Mouse (Mus musculus) retina, embryonic 14.5 days (tissue): ENCODE data around the gene Gtf2i.

ENCODE experiments used
- DNase-seq: peaks from one replicate; pipeline ENCODE4 v3.0.0-alpha.2; 2015; ENCODE audit warnings: low spot score

Gene Gtf2i

DNA sequence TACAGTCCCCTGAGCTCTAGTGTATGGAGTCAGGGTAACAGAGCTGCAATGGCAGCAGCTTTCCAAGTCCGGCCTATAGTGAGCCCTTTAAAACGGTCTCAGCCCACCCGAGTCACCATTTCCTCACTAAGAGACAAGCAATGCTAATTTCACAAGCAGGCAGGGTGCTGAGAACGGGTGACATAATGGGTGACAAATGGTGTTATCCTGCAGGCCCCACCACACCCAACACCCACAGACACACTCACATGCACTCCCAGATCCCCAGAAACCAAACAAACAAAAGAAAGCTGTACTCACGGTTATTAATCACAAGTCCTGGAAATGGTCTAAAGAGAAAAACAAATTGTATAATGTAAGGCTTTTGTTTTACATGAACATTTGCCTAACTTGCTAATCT, 72.7 kb downstream of the Gtf2i start:
- no peak for DNase-seq

DNA sequence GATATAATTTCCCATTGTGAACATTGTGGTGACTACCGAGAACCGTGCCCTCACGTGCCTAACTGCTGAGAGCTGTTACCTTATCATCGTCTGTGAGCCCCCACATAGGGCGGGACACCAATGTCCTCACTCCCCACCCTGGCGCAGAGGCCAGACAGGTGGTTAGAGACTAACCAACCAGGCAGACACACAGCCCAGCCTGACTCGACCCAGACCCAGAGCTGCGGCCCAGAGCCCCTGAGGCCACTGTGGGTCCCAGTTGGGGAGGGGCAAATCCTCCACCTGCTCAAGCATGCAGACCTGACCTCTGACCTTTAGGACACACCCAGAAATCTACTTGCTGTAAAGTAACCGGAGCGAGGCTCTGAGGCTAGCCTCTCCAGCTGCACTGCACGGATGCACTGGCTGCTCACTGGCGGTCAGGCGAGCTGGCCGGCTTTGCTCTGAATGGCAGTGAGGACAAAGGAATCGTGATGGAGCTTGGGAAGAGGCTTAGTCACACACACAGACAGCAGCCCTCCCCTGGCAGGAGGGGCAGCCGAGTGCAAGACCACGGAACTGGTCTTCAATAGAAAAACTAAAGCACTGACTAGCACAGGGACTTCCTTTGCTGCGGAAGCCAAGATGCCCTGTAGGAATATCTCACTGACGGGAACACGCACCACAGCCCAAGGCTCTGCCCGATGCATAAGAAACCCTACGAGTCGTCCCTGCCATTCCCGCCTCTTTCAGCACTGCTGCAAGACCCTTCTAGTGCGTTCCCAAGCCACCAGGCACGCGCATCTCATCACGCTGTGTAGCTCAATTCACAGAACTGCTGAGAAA, 76.4 kb downstream of the Gtf2i start:
- DNase-seq, result peak; percentile 56

DNA sequence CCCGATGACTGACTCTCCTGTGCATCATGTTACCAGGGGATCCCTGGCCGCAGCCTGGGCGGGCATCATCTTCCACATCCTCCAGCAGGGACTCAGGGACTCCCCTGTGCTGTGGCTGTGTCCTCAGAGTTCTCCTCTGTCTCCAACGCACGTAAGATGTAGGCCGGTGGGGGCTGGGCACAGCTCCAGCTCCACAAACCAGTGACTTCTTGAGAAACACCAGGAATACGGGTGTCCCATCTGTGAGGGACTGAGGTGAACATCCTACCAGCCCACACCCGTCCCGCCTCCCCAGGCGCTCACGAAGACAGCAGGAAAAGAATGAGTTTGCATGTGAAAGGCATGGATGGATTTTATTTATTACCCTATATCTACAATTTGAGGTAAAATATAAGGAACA, 77.1 kb downstream of the Gtf2i start:
- DNase-seq, result no peak

DNA sequence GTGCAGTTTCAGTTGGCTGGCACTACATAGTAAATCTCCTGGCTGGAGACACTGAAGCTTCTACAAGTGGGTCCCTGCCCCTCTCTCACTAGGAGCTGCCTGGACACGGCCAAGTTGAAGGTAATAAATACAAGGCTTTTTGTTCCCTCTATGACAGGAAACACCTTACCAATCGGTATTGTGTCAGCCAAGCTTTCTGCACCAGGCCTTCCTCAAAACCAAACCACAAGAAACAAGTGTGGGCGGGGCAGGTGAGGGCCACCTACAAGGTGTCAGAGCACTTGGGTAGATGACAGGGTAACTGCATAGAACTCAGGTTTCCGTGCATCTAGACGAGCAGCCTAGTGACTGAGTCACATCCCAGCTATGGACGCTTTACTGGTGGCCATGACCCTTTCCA, 77.8 kb downstream of the Gtf2i start:
- no peak for DNase-seq

DNA sequence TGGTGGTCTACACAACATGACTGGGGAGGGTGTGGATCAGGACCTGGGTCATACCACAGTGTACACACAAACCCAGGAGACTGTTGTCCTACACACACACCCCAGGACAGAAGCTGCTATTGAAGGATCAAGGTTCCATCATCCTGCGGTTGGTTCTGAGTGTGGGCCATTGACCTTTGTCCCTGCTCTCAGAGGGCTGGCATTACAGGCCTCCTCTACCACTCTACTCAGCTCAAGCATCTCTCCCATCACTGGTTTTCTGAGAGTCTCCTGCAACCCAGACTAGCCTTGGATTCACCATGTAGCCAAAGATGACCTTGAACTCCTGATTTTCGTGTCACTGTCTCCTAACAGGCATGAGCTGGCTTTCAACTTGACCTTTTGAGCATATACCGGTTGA, 78.3 kb downstream of the Gtf2i start:
- no peak for DNase-seq

DNA sequence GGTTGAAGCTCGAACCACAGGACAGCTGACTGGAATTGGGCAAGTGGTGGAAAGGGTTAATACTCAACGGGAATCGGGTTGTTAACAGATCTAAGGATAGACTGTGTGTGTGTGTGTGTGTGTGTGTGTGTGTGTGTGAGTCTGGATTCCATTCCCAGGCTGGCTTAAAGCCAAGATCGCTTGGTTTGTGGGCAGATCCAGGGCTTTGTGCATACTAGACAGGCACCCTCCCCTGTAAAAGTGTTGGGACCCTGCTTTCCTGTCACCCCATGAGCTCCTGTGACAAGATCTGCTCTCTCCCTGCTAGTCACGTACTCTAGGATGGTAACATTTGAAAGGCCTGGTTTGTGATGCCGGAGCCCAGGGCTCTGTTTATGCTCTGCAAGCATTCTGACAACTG, 79.4 kb downstream of the Gtf2i start:
- DNase-seq, result no peak

DNA sequence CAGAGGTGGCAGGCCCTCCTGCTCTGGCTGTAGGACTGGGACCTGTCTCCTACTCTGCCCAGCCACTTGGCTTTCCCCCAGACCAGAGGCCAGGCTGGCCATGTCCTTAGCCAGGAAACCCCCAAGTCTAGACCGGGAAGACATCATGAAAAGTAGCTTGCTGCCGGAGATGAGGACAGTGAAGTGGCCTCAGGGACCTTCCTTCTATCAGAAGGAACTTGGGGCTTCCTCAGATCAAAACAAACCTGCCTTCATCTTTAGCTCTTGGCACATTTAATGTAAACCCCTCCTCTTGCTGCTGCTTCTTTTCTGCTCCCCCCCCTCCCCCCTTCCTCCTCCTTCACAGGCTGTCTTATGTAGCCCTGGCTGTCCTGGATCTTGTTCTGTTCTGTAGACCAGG, 80.4 kb downstream of the Gtf2i start:
- DNase-seq, result no peak

DNA sequence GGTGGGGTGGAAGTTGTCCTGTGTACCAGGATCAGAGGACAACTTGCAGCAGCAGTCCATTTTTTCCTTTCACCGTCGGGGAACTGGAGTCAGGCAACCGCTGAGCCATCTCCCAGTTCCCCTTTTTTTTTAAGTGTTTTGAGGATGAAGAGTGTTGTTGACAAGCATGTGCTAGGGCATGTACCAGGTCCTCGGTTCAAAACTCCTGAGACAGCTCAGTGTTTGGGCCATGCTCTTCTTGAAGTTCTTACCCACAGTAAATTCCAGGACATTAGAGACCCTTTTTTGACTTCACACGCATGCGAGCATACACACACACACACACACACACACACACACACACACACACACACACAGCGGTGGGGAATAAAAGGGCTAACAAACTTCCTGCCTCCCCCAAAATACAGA, 81.3 kb downstream of the Gtf2i start:
- no peak for DNase-seq

DNA sequence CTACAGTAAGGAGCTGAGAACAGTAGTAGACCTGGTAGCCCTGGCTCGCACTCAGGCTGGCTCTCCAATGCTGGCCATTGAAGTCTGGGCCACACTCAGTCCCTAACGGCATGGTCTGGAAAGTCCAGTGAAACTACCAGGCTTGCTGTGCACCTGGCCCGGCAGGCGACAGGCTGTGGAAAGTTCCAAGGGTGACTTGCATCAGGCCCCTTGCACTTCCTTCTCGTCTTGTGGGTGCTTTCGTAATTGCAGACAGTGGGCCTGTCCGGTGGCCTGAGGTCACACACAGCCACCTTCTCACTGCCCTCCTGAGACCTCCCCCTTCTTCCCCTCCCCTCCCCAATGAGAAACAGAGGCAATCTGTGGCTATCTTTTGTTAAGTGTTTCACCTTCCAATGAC, 82.0 kb downstream of the Gtf2i start:
- no peak for DNase-seq

DNA sequence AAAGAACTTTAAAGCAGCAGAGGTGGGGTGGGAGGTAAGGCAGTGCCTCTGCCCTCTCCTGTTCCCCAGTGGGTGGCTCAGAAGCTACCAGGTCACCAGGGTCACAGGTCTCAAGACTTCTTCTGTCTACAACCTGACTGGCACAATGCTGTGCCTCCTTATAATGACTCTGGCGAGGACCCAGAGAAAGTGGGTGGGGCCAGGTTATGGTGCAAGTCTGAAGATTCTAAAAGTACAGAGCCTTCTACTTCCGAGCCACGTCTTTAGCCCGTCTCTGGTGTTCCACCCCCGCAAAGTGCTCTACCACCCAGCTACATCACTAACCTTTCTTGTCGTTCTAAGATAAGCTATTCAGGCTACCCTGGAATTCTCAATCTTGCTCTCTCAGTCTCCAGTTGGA, 82.4 kb downstream of the Gtf2i start:
- DNase-seq, result no peak

DNA sequence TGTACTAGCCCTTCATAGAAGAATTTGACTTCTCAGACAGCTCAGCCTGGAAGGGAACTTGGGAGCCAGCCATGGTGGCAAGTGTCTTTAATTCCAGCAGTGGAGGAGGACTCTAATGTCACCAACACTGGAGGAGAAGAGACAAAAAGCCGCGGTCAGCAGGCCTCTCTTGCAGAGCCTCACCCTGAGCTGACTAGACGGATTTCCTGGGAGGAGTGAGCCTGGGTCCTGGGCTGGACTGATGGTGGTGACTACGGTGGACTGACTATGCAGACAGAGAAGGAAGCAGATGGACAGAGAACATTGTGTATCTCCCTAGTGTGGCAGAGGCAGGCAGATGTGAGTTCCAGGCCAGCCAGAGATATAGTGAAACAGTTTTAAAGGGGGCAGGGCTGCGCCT, 83.2 kb downstream of the Gtf2i start:
- DNase-seq, result no peak

DNA sequence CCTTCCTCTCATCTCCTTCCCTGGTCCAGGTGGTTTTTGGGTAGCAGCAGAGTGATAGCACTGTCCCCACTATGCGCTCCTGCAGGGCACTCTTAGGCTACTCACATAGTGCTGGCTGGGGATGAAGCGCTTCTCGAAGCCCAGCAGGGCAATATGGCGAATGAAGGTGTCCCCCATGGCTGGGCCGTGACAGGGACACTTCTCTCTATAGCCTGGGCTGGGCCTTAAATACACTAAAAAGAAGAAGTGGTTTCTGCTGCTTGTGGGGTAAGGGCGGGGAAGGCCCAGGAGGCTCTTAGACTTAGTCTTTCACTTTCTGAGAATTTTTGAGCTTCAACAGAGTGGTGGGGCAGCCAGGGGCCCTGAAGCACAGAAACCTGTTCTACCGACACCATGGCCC, 85.2 kb downstream of the Gtf2i start, which contains the start of gene Ncf1:
TSS of gene Ncf1 (minus strand) at position 235 of the 400 bp plus-strand sequence.
- DNase-seq, result no peak

DNA sequence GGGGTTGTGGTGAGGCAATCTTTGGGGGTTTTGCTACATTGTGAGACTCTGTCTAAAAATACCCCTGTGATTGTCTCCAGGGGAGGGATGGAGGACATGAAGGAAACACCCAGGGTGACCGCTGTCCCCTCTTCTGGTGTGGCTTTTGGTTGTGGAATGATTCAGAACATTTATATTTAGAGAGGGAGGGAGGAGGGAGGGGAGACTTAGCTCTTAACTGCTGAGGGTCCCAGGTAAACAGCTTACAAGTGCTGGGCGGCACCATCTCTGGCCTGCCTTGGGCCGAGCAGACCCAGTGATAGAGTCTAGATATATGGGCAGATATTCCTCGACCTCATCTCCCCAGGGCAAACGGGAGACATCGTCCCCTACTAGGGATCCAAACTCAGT, 86.3 kb downstream of the Gtf2i start:
- no peak for DNase-seq

DNA sequence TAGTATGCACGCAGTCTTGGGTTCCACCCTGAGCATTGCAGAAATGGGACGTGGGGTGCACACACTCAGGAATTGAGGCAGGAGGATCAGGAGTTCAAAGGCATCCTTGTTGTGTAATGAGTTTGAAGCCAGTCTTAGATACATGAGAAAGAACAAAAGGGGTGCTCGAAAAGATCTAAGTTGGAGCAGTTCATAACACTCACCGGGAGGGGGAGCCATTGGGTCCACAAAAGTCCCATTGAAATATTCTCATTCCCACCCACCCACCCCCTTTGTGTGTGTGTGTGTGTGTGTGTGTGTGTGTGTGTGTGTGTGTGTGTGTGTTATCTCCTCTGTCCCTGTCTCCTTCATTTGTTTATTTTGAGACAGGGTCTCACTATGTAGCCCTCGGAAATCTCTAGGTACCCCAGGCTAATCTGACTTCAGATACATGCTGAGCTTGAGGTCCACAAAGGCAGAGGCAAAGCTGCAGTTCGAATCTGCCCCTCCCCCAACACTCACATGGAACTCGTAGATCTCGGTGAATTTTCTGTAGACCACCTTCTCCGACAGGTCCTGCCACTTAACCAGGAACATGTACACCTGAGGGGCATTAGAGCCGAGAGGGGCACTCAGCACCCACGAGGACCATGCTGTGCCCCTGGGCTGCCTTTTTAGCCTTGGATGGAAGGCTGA, 86.8 kb downstream of the Gtf2i start:
- DNase-seq, result peak; percentile 79

DNA sequence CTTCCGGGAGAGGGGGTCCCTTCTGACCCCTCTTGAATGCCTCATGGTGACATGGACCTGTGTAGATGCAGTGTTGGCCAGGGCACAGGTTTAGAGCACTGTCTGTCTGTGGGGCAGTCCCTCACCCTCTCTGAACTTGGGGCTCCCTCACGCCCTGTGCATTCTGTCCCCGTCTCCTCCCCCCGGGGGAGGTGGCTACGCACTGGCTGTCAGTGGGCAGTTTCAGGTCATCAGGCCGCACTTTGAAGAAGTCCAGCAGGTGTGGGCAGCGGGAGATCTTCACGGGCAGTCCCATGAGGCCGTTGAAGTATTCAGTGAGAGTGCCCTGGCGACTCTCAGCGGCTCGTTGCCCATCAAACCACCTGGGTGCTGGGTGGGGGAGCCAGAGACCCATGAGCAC, 87.6 kb downstream of the Gtf2i start:
- no peak for DNase-seq

DNA sequence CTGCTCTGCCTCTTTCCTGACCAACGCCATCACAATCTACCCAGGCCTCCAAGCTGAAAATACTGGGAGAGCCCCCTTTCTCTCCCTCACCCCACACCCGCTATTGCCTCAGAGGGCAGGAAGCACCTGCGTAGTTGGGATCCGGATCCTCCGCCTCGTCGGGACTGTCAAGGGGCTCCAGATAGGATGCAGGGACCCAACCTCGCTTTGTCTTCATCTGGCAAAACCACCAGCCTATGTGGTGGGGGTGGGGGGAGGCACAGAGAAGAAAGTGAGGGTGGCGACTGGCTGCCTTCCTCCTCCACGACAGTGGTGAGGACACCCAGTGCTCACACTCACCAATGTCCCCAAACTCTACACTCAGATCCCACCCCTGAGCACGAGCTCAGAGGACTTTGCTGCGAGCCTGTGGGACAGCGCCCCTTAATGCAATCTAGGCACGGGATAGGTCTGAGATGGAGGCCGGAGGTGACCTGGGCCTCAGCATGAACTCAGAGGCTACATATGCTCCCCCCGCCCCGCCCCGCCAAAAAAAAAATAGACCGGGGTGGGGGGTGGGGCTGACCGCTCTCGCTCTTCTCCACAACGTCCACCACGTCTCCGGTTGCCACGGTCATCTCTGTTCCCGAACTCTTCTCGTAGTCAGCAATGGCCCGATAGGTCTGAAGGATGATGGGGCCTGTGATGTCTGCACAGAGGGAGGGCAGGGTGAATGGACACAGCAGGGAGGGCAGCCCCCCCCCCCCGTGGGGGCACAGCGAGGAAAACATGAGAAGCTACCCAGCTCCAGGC, 89.3 kb downstream of the Gtf2i start:
- DNase-seq, result no peak

DNA sequence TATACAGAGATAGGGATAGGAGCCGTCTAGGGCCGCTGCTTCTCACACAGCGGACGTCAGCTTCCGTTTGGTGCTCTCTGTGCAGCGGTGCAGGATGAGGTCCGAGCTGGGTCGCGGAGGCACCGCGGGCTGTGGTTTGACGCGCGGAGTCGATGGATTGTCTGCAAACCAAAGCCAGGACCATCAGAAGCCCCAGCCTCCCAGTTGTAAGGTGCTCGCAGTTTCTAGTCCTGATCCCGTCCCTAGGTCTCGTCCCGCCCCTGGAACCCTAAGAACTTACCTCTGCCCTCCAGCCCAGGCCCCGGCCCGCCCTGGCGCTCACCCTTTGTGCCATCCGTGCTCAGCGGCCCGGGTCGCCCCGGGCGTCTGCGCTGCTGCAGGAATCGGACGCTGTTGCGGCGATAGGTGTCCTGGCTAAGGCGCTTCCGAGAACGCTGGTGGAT, 92.8 kb downstream of the Gtf2i start:
- peak; percentile 38 for DNase-seq

DNA sequence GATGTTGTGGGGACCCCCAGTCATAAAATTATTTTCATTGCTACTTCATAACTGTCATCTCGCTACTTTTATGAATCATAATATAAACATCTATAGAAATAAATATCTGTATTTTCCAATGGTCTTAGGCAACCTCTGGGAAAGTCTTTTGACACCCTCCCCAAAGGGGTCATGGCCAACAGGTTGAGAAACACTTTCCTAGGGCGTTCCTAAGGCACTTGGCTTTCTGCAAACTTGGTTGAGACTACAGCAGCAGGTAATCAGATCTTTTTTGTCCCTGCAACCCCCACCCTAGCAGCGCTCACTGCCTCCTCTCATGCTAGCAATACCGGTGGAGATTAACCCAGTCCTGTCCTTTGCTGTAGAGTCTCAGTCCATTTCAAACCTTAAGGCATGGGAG, 93.3 kb downstream of the Gtf2i start:
- no peak for DNase-seq

DNA sequence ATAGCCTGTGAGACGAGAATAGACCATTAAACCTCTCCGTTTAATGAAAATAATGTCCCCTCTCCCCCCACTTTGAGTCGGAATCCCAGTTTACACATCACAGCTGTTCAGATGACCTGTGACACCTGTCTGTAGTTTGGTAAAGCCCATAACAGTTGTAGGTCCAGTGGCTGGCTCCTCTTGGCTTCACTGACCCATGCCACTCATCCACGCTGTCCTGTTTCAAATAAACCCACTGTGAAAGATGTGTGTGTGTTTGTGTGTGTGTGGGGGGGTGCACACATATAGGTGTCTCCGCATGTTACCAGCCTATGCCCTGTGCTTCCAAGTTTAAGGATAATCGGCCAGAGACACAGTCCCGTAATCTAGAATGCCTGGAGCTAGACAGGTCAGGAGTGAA, 96.7 kb downstream of the Gtf2i start:
- no peak for DNase-seq

DNA sequence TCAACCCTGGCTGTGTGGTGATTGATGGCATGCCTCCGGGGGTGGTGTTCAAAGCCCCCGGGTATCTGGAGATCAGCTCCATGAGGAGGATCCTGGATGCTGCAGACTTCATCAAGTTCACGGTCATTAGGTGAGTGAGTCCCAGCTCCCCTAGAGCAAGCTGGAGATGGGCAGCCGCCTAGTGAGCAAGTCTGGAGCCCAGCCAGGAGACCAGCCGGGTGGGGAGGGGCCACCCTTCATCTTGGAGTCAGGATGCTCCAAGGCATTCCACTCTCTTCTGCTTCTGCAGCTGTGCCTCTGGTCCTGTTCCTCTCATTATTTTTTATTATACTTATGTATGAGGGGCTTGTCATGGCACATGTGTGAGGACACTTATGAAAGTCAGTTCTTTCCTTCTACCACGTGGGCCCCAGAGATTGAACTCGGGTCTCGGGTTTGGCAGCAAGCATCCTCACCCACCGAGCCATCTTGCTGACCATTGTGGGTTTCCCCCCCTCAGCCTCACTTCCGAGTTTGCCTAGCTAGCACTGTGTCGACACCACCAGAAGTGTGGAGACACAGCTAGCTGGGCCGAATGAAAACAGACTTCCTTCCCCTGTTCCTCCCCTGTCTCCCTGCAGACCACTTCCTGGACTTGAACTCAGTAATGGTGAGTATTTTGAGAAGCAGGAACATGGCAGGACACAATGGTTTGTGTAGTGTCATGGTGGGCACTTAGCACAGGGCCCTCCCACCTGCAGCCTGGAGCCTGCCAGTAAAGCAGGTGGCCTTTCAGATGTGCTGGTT, 100.3 kb downstream of the Gtf2i start:
- DNase-seq, result no peak

DNA sequence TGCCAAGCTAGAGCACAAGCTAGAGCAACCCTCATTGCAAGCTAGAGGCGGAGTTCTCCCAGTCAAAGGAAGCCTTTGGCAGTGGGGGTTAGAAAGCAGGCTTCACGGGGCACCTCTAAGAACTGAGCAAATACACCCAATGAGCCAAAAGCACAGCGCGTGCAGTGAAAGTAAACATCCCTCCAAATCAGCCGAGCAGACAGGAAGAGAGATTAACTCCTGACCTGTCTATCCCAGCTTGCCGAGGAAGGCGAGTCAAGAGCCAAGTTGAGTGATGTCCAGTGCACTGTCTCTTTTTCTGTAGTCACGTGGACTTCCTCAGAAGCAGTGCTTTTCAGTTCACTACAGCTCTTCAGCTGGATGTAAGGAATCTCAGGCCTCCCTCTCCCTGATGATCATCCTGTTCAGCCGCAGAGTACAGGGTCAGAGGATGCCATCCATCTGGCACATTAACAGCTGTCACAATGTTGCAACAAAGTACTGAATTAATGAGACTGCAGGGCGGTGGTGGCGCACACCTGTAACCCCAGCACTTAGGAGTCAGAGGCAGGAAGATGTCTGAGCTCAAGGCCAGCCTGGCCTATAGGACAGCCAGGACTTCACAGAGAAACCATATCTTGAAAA, 104.5 kb downstream of the Gtf2i start:
- DNase-seq, result no peak

DNA sequence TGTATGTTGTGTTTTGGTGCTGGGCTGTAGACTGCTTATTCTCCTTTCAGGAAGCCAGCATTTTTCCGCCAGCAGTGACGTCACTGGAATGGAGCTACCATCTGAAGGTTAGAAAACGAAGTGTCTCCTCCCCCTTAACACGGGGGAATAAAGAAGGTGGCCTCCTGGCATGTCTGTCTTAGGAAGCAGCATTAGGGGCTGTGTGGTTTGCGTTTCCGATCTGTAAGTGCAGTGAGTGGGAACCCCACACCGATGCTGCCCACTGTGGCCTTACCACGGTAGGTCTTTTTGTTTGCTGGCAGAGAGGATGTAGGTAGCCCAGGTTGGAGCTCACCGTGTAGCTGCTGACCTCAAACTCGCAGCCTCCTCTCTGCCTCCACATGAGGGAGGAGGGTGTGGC, 107.8 kb downstream of the Gtf2i start:
- no peak for DNase-seq
